Mouse (Mus musculus) forebrain, embryonic 10.5 days (tissue): ENCODE measurements around the gene Tmc7. TPM values are rescaled to one million over a fixed set of nuclear protein-coding genes. Genes with fewer than 3 reads are reported as not detected.

ENCODE experiments used
- DNase-seq: peaks from one replicate; pipeline ENCODE4 v3.0.0-alpha.2; 2017; ENCODE audit warnings: low spot score; ENCODE audit errors: extremely low spot score
- H3K27ac ChIP-seq: fragments of 300-500 bp; sonication (generic); 2 replicates; pipeline ENCODE4 v1.5.1; 2016; ENCODE audit warnings: mild to moderate bottlenecking
- H3K27me3 ChIP-seq: fragments of 300-500 bp; sonication (generic); 2 replicates; pipeline ENCODE4 v1.6.1; 2016; ENCODE audit warnings: mild to moderate bottlenecking; ENCODE audit not compliant: poor library complexity, severe bottlenecking
- H3K36me3 ChIP-seq: fragments of 300-500 bp; sonication (generic); replicated peaks from 2 replicates; pipeline ENCODE4 v1.6.1; 2016; ENCODE audit warnings: mild to moderate bottlenecking, moderate library complexity
- H3K4me1 ChIP-seq: fragments of 300-500 bp; sonication (generic); 2 replicates; pipeline ENCODE4 v1.6.1; 2016
- H3K4me3 ChIP-seq: fragments of 300-500 bp; sonication (generic); 2 replicates; pipeline ENCODE4 v1.5.1; 2016; ENCODE audit warnings: mild to moderate bottlenecking, moderate library complexity
- H3K9me3 ChIP-seq: fragments of 300-500 bp; sonication (generic); 2 replicates; pipeline ENCODE4 v1.6.1; 2016; ENCODE audit warnings: mild to moderate bottlenecking, moderate library complexity
- WGBS: fragments of 180-500 bp; shearing (Covaris S2); methylation state at CpG from one replicate; pipeline ENCODE4 v1.1.7; 2016; 5-methylcytosine and 5-hydroxymethylcytosine counted together
- polyA plus RNA-seq: library from polyadenylated mRNA; unstranded; fragments of >200 nt; fragmentation: Nextera tagmentation; extraction: Ambion mirVana; gene quantifications from 2 replicates; pipeline ENCODE4 v1.2.1, GENCODE M21; 2016

Gene Tmc7
- polyA plus RNA-seq, 1 experiment from 2014 or later, result 6.6 TPM

DNA sequence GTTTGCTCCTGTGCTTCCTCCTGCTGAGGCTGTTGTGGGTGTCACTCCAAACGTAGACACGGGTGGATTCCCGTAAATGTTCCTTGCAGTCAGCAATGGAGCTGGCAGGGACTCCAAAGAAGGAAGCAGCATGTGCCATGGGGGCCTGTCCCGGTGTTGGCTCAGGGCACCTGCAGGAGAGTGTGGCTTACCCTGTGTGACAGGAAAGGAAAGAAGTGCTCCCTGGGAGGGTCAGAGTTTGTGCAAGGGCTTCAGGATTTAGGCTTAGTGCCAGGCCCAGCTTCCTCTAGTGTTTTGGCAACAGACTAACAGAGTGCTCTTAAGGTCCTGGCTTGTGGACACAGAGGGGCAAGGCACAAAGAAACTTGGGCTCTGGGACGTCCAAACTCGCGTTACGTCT is 20.3 kb upstream of the Tmc7 start:
- 94% methylated on average over 8 of the region's 8 CpGs for WGBS
- no peaks in the 10 kb centered on the region for H3K36me3 ChIP-seq

DNA sequence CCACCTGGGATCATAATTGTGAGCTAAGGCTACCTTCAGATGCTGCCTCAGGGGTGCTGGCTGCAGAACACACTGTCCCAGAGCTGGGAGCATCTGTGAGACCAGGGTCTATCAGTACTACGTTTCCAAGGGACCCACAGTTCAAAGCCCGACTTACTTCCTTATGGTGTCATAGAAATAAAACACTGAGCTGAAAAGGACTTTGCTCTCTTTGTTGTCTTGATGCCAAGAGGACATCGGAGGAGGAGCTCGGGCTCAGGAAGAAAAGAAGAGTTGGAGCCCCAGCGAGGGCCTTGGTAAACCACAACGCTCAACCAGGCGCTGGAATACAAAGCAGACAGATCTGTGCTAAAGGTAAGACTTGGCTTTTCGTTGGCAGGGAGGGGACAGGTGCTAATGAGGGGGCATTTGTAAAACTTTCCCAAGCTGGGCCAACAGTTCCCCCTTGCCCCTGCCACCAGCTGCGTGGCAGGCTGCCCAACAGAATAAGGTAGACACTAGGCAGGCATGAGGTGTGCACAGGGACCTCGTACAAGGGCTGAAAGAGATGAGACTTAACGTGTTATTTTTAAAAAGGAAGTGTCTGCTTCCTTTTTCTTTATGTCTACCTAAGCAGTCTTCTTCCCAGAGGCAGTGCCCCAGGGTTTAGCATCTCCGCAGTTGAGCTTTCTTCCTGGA is 15.6 kb upstream of the Tmc7 start:
- H3K4me1 ChIP-seq, result peaks cover 25% of the 10 kb centered on the region
- H3K27me3 ChIP-seq, result peaks cover 40% of the 10 kb centered on the region
- no peaks in the 10 kb centered on the region for H3K36me3 ChIP-seq
- no peak overlapping the region for H3K4me3 ChIP-seq
- no peaks in the 10 kb centered on the region for H3K9me3 ChIP-seq
- 82% methylated on average over 12 of the region's 12 CpGs for WGBS
- no peak for DNase-seq
- H3K27ac ChIP-seq, result no peak overlapping the region

More for the DNA sequence above, 20.3 kb upstream of the Tmc7 start:
- Histone ChIP-seq H3K4me3 (no peak overlapping the region), H3K27me3 (no peaks in the 10 kb centered on the region), H3K27ac (no peak overlapping the region), H3K9me3 (no peaks in the 10 kb centered on the region; the same call in 1 of the 2 replicates), H3K4me1 (no peaks in the 10 kb centered on the region)
- no peak for DNase-seq

DNA sequence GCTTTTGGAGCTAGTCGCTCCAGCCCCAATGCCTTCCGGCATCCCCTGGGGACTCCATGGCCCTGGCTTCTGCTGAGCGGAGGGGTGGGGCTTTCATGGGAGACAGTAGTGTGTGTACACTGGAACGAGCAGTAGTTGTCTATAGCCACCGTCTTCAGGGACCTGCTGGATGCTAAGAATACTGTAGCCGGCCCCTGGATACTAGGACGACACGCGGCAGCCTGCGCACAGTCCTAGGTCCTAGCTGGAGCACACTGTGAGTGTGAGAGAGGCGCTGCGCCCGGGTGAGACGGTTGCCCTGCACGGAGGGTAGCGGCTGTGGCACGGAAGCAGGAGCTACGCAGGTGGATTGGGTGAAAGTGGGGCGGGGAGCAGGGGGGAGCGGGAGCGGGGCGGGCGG is 12.7 kb upstream of the Tmc7 start, which contains the start of gene Tmc5:
Gene Tmc5, plus strand, starts transcription at position 97 of the 400 bp plus-strand sequence.
- Histone ChIP-seq H3K9me3 (no peaks in the 10 kb centered on the region), H3K36me3 (no peaks in the 10 kb centered on the region), H3K4me3 (peak within 1 kb of the TSS; percentile 50), H3K27me3 (peaks cover 40% of the 10 kb centered on the region), H3K27ac (peak within 1 kb of the TSS; percentile 77), H3K4me1 (peaks cover 53% of the 10 kb centered on the region)
- 4% methylated on average over 23 of the region's 23 CpGs for WGBS
- DNase-seq, result no peak

DNA sequence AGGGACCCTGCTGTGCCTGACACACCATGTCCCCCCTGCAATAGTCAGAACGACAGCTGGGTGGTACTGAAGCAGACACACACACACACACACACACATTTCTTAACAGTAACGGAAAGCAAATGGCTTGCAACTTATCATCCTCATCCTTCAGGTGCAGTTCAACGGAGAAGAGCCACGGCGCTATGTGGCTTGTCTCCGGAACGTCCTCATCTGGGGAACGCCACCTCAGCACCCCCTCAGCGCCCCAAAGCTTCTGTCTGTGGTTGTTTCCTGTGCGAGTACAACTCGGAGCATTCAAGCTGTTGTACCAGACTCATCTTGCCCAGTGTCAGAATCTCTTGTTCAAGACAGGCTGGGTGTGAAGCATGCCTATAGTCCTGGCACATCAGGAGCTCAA is 11.7 kb upstream of the Tmc7 start:
- 83% methylated on average over 11 of the region's 11 CpGs for WGBS

DNA sequence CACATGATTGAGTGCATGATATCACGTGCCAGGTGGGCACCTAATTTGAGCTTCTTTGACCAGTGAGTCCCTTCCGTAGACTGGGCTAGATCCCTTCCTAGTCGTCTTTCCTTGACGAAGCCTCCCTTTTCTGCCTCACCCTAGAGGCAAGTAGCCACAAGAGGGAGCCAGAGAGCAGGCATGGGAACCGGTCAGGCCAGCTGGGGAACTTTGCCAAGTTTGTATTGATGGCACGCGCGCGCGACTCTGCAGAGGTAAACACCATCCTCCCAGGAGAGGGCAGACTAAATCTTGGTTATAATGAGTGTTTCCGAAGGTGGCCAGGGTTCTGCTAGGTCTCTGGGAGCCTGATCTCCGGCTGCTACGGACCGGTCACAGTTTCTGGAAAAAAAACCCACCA is 10.7 kb upstream of the Tmc7 start:
- H3K27ac ChIP-seq, result peak overlapping the region; percentile 94
- peaks cover 40% of the 10 kb centered on the region for H3K27me3 ChIP-seq
- H3K9me3 ChIP-seq, result no peaks in the 10 kb centered on the region
- 2% methylated on average over 14 of the region's 14 CpGs for WGBS
- H3K4me1 ChIP-seq, result peaks cover 61% of the 10 kb centered on the region
- peak overlapping the region; percentile 43 for H3K4me3 ChIP-seq
- no peaks in the 10 kb centered on the region for H3K36me3 ChIP-seq
- DNase-seq, result peak; percentile 94

More for the DNA sequence above, 11.7 kb upstream of the Tmc7 start:
- H3K27me3 ChIP-seq, result peaks cover 40% of the 10 kb centered on the region
- DNase-seq, result no peak
- H3K9me3 ChIP-seq, result no peaks in the 10 kb centered on the region
- peaks cover 61% of the 10 kb centered on the region for H3K4me1 ChIP-seq
- H3K36me3 ChIP-seq, result no peaks in the 10 kb centered on the region
- H3K4me3 ChIP-seq, result no peak overlapping the region
- no peak overlapping the region for H3K27ac ChIP-seq

DNA sequence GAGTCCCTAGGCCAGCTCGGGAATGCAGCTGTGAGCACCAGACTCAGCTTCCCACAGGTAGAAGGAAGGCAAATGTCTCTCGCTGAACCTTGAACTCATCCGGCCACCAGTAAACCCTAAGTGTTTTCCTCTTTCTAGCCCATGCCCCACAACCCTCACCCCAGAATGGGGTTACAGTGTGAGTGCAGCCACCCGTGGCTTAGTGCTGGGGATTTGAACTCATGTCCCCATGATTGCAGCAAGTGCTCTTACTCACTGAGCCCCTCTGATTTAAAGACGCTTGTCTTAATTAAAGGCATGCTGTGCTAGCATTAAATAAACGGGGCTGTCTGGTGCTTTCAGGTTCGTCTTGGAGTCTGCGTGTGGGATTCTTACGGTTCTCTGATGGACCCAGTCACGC is 10.1 kb upstream of the Tmc7 start:
- peaks cover 61% of the 10 kb centered on the region for H3K4me1 ChIP-seq
- H3K36me3 ChIP-seq, result no peaks in the 10 kb centered on the region
- peak overlapping the region; percentile 43 for H3K4me3 ChIP-seq
- peak overlapping the region; percentile 94 for H3K27ac ChIP-seq
- DNase-seq, result peak; percentile 30
- peaks cover 40% of the 10 kb centered on the region for H3K27me3 ChIP-seq
- no peaks in the 10 kb centered on the region for H3K9me3 ChIP-seq
- 26% methylated on average over 10 of the region's 10 CpGs for WGBS

DNA sequence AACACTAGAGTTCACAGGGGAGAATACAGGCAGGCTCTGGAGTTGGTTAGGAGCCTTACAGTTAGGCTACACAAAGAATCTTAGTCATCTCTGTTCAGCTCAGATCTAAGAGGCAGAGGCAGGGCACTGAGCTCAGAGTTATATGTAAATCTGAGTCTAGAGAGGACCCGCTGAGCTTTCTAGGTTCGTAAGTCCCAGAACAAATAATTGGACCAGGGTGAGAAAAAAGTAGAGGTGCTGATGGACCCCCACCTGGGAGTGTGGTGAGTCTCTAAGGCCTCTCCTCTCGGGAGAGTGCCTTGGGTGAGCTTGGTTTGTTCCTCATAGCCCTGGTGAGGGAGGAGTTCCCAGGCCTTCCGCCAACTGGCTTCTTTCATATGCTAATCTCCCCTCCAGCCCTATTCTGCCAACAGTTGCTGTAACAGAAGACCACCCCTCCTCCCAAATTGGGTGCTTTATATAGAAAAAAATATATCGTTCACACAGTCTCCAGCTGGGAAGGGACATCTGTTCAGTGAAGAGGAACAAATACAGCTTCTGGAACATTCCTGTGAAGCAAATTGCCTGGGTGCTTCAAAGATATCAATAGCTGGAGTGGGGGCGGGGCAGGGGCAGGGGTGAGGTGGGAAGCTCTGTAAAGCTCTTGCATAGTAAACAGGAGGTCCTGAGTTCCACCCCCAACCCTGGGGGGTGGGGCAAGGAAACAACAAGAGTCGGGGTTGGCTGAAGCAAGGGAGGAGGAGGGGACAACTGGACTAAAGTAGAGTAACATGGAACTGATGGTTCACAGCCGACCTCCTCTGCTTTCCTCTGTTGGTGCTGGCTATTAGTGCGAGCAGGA is 9.3 kb upstream of the Tmc7 start:
- peak overlapping the region; percentile 43 for H3K4me3 ChIP-seq
- peak overlapping the region; percentile 94 for H3K27ac ChIP-seq
- H3K27me3 ChIP-seq, result peaks cover 34% of the 10 kb centered on the region
- DNase-seq, result peak; percentile 91
- H3K36me3 ChIP-seq, result no peaks in the 10 kb centered on the region
- H3K4me1 ChIP-seq, result peaks cover 60% of the 10 kb centered on the region
- WGBS, result 2% methylated on average over 9 of the region's 9 CpGs
- H3K9me3 ChIP-seq, result no peaks in the 10 kb centered on the region

DNA sequence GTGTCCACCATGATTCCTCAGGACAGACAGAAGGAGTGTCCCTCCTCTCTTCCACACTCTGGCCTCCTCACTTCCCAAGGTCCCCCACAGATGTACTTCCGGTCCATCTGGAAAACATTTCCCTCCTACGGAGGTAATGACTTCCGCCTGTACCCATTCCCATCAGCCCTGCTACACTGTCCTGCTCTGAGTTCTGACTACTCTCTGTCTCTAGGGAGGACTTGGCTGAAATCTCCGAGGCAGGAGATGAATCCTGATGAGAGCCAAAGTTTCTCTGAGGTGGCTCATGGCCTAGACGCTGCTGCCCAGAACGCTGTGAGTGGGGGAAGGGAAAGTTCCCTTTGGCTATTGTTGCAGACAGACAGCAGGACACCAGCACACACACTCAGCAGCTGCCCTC is 7.6 kb upstream of the Tmc7 start:
- Histone ChIP-seq H3K27me3 (peaks cover 17% of the 10 kb centered on the region), H3K4me1 (peaks cover 48% of the 10 kb centered on the region), H3K36me3 (no peaks in the 10 kb centered on the region), H3K9me3 (no peaks in the 10 kb centered on the region; the same call in 1 of the 2 replicates), H3K27ac (peak overlapping the region; percentile 94), H3K4me3 (peak overlapping the region; percentile 8; the same call in 1 of the 2 replicates)
- WGBS, result 47% methylated on average over 6 of the region's 6 CpGs
- DNase-seq, result no peak

DNA sequence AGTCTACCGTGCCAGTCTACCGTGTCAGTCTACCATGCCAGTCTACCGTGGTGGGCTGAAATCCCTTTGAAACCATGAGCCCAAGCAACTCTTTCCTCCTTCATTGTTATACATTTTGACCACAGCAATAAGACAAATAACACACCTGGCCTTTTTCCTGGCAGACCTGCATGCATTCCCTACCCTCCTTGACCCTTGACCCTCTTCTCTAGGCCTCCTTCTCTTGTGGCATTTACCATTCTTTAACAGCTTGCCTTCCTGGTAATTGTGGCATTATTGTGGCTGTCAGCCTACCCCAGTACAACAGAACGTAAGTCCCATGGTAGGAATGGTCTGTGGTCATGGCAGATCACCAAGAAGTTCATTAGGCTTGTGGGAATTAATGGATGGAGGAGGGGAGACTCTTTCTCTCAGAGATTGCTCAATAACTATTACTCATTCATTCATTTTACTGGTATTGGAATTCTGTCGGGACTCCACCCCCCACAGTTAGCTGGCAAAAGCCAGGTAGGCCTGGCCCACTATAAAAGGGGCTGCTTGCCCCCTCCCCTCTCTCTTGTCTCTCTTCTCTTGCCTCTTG is 6.3 kb upstream of the Tmc7 start:
- 93% methylated on average over 5 of the region's 5 CpGs for WGBS
- Histone ChIP-seq H3K4me1 (peaks cover 43% of the 10 kb centered on the region), H3K36me3 (no peaks in the 10 kb centered on the region), H3K27ac (peak overlapping the region; percentile 40; the same call in 1 of the 2 replicates), H3K9me3 (no peaks in the 10 kb centered on the region; the same call in 1 of the 2 replicates), H3K27me3 (peaks cover 4% of the 10 kb centered on the region), H3K4me3 (no peak overlapping the region)
- DNase-seq, result no peak

DNA sequence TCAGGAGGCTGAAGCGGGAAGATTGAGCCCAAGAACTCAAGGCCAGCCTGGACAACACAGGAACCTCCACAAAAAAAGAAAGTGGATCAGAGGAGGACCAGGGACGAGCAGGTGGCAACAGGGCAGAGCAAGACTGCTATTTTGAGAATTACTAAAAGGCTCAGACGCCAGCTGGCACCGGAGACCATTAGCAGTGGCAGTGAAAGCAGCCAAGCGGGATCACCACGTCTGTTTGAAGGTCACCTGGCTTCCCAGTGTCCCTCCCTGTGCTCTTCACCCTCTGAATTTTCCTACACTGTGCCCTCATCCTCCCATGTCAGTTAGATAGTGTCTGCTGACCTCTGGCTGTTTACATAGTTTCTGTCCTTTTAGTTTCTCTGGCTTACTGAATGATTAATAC is 1.3 kb upstream of the Tmc7 start:
- H3K4me3 ChIP-seq, result no peak overlapping the region
- no peak for DNase-seq
- peaks cover 12% of the 10 kb centered on the region for H3K36me3 ChIP-seq
- H3K9me3 ChIP-seq, result peaks cover 5% of the 10 kb centered on the region
- peaks cover 29% of the 10 kb centered on the region for H3K4me1 ChIP-seq
- 82% methylated on average over 6 of the region's 6 CpGs for WGBS
- H3K27me3 ChIP-seq, result no peaks in the 10 kb centered on the region
- H3K27ac ChIP-seq, result no peak overlapping the region

DNA sequence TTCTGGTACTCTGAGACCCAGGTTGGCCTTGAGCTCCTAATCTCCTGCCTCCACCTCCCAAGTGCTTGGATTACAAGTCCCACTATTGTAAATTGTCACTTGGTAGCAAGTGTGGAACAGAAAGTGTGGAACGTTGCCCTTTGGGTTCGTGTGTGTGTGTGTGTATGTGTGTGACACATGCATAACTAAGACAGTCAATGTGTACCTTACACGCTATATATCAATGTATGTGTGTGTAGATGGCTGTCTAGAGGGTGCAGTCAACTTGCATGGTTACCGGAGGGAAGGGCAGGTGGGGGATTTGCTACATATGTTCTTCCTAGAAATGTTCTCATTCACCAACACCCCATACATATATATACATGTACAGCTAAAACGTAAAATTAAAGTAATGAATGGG is 390 bp upstream of the Tmc7 start:
- H3K4me1 ChIP-seq, result peaks cover 29% of the 10 kb centered on the region
- no peak for DNase-seq
- peak overlapping the region; percentile 93 for H3K27ac ChIP-seq
- peaks cover 13% of the 10 kb centered on the region for H3K9me3 ChIP-seq
- no peaks in the 10 kb centered on the region for H3K27me3 ChIP-seq
- peak overlapping the region; percentile 78 for H3K4me3 ChIP-seq
- 74% methylated on average over 5 of the region's 5 CpGs for WGBS
- H3K36me3 ChIP-seq, result peaks cover 22% of the 10 kb centered on the region

DNA sequence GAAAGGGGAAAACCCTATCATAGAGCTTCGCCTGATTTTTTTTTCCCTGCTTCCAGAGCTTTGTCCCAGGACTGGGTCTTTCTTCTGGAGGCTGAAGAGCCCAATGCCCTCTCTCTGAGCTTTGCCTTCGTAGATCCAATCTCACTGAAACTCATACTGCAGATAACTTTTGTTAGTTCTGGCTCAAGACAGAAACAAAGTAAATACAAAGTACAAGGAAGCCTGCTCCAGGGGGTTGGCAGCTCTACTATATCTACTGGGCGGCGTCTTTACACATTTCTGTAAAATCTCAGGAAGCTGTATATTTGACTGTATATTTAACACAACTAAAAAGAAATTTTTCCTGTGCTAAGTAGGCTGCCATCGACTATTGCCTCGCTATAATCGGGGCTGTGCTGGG is 715 bp downstream of the Tmc7 start:
- Histone ChIP-seq H3K36me3 (peaks cover 31% of the 10 kb centered on the region), H3K4me3 (peak overlapping the region; percentile 78), H3K27ac (peak overlapping the region; percentile 93), H3K9me3 (peaks cover 14% of the 10 kb centered on the region), H3K4me1 (peaks cover 29% of the 10 kb centered on the region), H3K27me3 (no peaks in the 10 kb centered on the region)
- no peak for DNase-seq
- 24% methylated on average over 7 of the region's 7 CpGs for WGBS
